Mouse (Mus musculus) liver, adult 2 months (tissue): ENCODE data around the gene Zap70.

Experiments used
- CTCF ChIP-seq: fragments of 200-500 bp; IDR thresholded peaks from 2 replicates; pipeline ENCODE4 v1.5.1; 2011; ENCODE audit warnings: low read depth, low read length, control low read depth
- POLR2A ChIP-seq: fragments of 200-500 bp; IDR thresholded peaks from 2 replicates; pipeline ENCODE4 v1.6.1; 2011; ENCODE audit warnings: low read length, control low read depth; ENCODE audit not compliant: insufficient read depth; ENCODE audit errors: extremely low read depth

GRCm38 (mm10) chr1:36782476-36782875, 20.9 kb downstream of the Zap70 start:
- TF ChIP-seq POLR2A, result peak; percentile 57; the same call in 1 of the 2 replicates
- TF ChIP-seq CTCF, result no peak
